Mouse (Mus musculus) cerebellum, adult 8-10 months (tissue): ENCODE measurements around the gene As3mt.
"Not testable (repeated sequence)": the region's sequence is repeated elsewhere in the genome, so short reads cannot be mapped to it uniquely, and the experiment has no call there.

Source experiments
- DNase-seq: peaks from one replicate; pipeline ENCODE4 v3.0.0; 2022

The As3mt gene

GRCm38 (mm10) chr19:46701156-46701555 lies 6.1 kb upstream of the As3mt start:
- no peak for DNase-seq

GRCm38 (mm10) chr19:46705779-46706495 lies 1.3 kb upstream of the As3mt start:
- no peak for DNase-seq

DNA sequence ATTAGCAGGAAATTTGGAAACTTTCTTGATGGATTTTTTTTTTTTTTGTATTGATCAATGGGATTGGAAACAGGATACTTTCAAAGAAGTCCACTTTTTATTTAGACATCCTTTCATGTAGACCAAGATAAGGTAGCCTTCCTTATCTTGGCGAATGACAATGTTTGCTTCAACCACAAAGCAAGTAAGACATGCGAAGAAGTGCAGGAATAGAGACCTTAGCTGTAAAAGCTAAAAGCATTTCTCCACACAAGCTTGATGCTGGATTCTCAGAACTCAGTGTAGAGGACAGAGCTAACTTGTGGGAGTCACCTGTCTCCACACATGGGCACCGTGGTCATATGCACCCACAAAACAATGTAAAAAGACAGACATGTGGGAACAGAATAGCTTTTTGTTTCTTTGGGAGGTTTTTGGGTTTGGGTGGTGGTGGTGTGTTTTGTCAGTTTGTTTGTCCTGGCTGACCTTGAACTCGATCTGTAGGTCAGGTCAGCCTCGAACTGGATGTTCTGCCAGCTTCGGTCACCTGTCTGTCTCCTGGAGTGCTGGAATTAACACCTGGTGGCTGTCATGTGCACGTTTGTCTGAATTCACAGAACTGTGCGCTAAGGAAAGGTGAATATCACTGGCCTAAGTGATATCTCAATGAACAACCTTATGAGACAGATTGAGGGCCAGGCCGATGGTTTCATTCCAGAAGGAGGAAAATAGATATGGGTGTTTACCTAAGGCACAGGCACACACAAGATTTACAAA lies 540 bp upstream of the As3mt start:
- DNase-seq: no peak

GRCm38 (mm10) chr19:46710614-46711013 lies 3.4 kb downstream of the As3mt start:
- DNase-seq: no peak

- DNase-seq: no peak
Observed at GRCm38 (mm10) chr19:46714234-46714633, 7.0 kb downstream of the As3mt start.

GRCm38 (mm10) chr19:46715016-46715415 lies 7.8 kb downstream of the As3mt start:
- no peak for DNase-seq

GRCm38 (mm10) chr19:46718150-46718549 lies 10.9 kb downstream of the As3mt start:
- no peak for DNase-seq

GRCm38 (mm10) chr19:46724411-46724810 lies 17.2 kb downstream of the As3mt start:
- DNase-seq: no peak

DNA sequence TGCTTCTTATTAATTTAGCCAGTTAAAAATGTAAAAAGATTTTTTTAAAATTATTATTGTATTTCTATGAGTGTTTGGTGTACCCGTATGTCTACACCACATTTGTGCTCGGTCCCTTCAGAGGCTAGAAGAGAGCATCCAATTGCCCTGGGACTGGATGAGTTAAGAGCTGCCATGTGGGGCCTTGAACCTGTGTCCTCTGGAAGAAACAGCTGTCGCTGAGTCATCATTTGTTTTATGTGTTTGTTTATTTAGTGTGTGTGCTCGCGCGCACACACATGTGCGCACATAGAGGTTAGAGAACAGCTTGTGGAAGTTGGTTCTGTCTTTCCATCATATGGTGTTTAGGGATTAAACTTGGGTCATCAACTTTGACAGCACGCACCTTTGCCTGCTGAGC lies 18.9 kb downstream of the As3mt start:
- DNase-seq: no peak

GRCm38 (mm10) chr19:46727140-46727736 lies 20.0 kb downstream of the As3mt start:
- no peak for DNase-seq

DNA sequence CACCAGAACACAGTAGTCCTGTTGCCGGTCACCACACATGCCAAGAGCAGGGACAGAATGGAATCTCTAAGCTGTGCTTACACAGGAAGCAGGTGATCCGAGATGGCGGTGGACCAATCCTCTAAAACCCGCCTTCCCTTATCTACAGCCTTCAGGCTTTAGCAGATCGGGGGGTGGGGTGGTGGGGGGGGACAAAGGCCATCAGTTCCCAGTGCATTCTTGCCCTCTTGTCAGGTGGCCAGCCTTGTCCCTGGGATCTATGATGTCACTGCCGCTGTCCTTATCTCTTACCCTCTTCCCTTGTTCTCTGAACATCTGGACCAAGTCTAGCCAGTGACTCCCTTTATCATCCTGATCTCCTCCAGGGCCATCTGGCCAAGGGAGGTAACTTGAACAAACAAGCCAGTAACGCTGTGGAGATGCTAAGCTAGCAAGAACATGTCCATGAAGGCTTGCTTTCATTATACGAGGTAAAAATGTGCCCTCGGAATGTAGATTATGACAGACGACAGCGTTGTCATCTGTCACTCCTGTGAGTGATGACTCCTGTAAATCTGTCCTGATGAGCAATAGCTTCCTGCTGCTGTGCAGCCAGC lies 20.8 kb downstream of the As3mt start:
- DNase-seq: no peak

DNA sequence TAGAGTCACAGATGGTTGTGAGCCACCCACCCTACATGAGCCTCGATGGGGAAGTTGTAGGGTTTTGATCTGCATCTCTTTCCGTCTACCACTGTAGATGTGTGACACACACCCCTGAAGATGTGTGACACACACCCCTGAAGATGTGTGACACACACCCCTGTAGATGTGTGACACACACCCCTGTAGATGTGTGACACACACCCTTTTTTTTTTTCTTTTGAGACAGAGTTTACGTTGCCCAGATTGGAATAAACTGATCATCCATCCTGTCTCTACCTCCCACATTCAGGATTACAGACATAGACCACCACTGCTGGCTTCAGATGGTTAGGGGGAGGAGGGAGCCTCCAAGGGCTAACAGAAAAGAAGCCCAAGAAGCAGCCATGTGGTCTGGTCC lies 21.7 kb downstream of the As3mt start:
- DNase-seq: no peak

- DNase-seq: no peak
Observed at GRCm38 (mm10) chr19:46731351-46731750, 24.1 kb downstream of the As3mt start.

DNA sequence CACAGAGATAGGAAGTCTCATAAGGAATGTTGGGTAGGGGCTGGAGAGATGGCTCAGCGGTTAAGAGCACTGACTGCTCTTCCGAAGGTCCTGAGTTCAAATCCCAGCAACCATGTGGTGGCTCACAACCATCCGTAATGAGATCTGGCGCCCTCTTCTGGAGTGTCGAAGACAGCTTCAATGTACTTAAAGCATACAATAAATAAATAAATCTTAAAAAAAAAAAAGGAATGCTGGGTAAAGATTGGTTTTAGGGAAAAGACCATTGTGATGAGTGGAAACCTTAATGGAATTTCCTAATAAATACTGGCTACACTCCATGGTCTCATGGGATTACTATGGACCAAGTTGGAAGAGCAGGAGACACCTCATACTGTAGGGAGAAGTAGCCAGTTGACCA lies 25.4 kb downstream of the As3mt start:
- not testable (repeated sequence) for DNase-seq

GRCm38 (mm10) chr19:46733626-46734025 lies 26.4 kb downstream of the As3mt start:
- no peak for DNase-seq

GRCm38 (mm10) chr19:46735241-46735640 lies 28.0 kb downstream of the As3mt start:
- DNase-seq: no peak

DNA sequence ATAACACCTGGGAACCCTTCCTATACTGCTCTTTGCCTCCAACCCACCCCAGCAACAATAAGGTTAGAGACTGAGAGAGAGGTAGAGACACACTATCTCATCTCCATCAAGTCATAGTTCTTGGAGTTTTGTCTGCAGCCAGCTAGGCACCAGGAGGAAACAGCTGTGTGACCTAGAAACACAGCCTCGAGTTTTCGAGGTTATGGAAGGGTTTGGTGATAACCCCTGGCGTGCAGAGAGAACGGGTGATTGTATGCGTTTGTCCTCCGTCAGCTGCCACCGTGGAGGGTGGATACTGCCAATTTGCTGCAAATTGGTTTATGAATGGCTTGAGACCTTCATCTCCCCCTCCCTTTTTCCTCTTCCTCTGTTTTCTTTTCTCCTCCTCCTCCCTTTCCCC lies 29.8 kb downstream of the As3mt start:
- no peak for DNase-seq

DNA sequence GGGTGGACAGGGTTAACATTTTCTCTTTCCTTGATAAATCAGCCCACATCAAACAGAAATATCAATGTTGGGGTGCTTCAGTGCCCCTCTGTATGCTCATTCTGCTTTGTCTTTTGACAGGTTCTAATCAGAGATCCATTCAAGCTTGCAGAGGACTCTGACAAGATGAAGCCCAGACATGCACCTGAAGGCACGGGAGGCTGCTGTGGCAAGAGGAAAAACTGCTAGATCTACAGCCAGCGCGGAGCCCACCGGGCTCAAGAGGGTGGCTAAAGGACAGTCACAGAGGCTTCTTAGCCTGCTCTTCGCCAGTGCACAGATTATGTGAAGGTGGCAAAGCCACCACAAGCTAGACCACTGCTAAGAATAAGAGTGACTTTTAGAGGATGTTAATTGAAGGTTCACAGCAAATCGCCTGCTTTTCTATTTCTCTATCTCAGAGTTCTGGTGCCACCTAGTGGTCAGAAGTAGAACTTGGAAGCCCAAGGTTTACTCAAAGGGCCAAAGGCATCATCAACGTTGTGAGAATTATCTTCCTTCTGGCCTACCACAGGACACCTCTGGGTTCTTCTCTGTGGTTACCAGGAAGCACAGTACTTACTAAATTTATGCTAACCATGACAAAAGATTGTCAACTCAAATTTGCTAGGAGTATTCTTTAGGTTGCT lies 33.2 kb downstream of the As3mt start:
- peak; percentile 68 for DNase-seq

DNA sequence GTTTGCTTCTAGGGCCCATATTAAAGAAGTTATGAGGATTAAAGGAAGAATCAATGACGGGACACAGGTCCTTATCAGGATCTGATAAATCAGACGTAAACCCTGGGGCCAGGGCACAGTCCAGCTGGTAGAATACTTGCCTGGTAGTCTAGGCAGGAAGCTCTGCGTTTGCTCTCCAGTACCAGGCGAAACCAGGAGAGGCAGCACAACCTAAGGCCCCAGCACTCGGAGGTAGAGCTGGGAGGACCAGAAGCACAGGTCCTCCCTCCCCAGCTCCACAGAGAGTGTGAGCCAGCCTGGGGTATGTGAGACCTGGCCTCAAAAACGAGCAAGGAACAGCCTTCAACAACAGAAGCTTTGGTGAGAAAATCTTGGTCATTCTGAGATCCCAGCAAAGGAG lies 34.3 kb downstream of the As3mt start:
- DNase-seq: no peak

DNA sequence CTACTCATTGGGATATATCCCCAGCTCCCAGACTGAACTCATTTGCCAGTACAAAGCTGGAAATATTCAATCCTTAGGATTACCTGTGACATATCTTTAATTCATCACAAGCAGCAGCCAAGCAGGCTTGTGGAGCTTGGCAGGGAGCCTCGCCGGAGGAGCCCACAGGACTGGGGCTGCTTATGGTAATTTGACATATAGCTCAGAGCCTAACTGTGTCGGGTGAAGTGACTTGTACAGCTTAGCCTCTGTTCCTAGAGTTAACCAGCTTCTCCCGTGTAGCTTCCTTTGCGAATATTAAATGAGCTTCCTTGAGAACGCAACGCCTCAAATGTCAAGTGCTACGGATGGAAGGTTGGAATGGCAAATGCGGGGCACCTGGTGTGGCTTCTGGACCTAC lies 37.4 kb downstream of the As3mt start:
- DNase-seq: no peak

- no peak for DNase-seq
Observed at GRCm38 (mm10) chr19:46747799-46748198, 40.5 kb downstream of the As3mt start.

- DNase-seq: no peak
Observed at GRCm38 (mm10) chr19:46752235-46752634, 45.0 kb downstream of the As3mt start.

GRCm38 (mm10) chr19:46755066-46755465 lies 47.8 kb downstream of the As3mt start:
- DNase-seq: no peak
